Mouse (Mus musculus): Measurements from ENCODE around the gene Zfp592.
A peak's percentile ranks its signal among the peaks of the same experiment; 100 is the strongest.

- TF ChIP-seq POLR2A (IDR thresholded peaks at IDR 0.05; ENCODE audit: borderline replicate concordance, extremely low read depth, insufficient read depth, insufficient read length, poor library complexity, severe bottlenecking) = no peak
- peak; percentile 44; the same call in 1 of the 2 replicates for TF ChIP-seq CTCF (IDR thresholded peaks at IDR 0.05; ENCODE audit: borderline replicate concordance, extremely low read depth, insufficient read depth, insufficient read length)
These were observed 67.4 kb downstream of the Zfp592 start for GRCm38 (mm10) chr7:81060908-81061307.
